Mouse (Mus musculus) hindbrain, postnatal 0 days (tissue): ENCODE data around the gene Fgf23. TPM values are rescaled to one million over a fixed set of nuclear protein-coding genes. Genes with fewer than 3 reads are reported as not detected.

Source experiments
- ATAC-seq: fragments of 200-750 bp; cut with Nextera tagmentation; 2 replicates; pipeline ENCODE4 v1.8.0; 2017; ENCODE audit warnings: mild to moderate bottlenecking, moderate TSS enrichment, moderate library complexity
- DNase-seq: peaks from one replicate; pipeline ENCODE4 v3.0.0-alpha.2; 2015; ENCODE audit warnings: low spot score
- H3K27ac ChIP-seq: fragments of 300-500 bp; sonication (generic); 2 replicates; pipeline ENCODE4 v1.5.1; 2014; ENCODE audit warnings: mild to moderate bottlenecking
- H3K27me3 ChIP-seq: fragments of 300-500 bp; sonication (generic); 2 replicates; pipeline ENCODE4 v1.6.1; 2014; ENCODE audit warnings: low read length, mixed read lengths; ENCODE audit not compliant: insufficient read depth
- H3K36me3 ChIP-seq: fragments of 300-500 bp; sonication (generic); 2 replicates; pipeline ENCODE4 v1.6.1; 2014; ENCODE audit warnings: low read length, mixed read lengths; ENCODE audit not compliant: insufficient read depth
- H3K4me1 ChIP-seq: fragments of 300-500 bp; sonication (generic); 2 replicates; pipeline ENCODE4 v1.6.1; 2014; ENCODE audit warnings: antibody characterized with exemption, low read length, mixed read lengths; ENCODE audit not compliant: insufficient read depth
- H3K4me2 ChIP-seq: fragments of 300-500 bp; sonication (generic); 2 replicates; pipeline ENCODE4 v1.6.1; 2014; ENCODE audit warnings: low read depth, mild to moderate bottlenecking, low read length, moderate library complexity, mixed read lengths
- H3K4me3 ChIP-seq: fragments of 300-500 bp; sonication (generic); 2 replicates; pipeline ENCODE4 v1.5.1; 2014; ENCODE audit warnings: low read length
- H3K9ac ChIP-seq: fragments of 300-500 bp; sonication (generic); replicated peaks from 2 replicates; pipeline ENCODE4 v1.6.1; 2014; ENCODE audit warnings: mild to moderate bottlenecking, low read length, moderate library complexity, mixed read lengths
- H3K9me3 ChIP-seq: fragments of 300-500 bp; sonication (generic); 2 replicates; pipeline ENCODE4 v1.6.1; 2016; ENCODE audit warnings: low read length, mixed read lengths
- CTCF ChIP-seq: IDR thresholded peaks from 2 replicates; pipeline ENCODE4 v1.5.1; 2016; ENCODE audit warnings: antibody characterized with exemption, control low read depth, low read depth
- WGBS: fragments of 180-500 bp; shearing (Covaris S2); extraction: QIAGEN DNeasy Blood & Tissue Kit; methylation state at CpG from one replicate; pipeline ENCODE4 v1.1.7; 2014; 5-methylcytosine and 5-hydroxymethylcytosine counted together
- polyA plus RNA-seq: library from polyadenylated mRNA; unstranded; fragments of >200 nt; fragmentation: Nextera tagmentation; extraction: Ambion mirVana; gene quantifications from 2 replicates; pipeline ENCODE4 v1.2.1, GENCODE M21; 2015
- total RNA-seq: library from RNA; depleted of rRNA; stranded (reverse); fragments of >200 nt; gene quantifications from 2 replicates; pipeline ENCODE4 v1.2.3, GENCODE M21; 2014

Fgf23 gene
- total and polyA plus RNA-seq, 2 experiments from 2014 or later, result 0.28 to 1.8 TPM

DNA sequence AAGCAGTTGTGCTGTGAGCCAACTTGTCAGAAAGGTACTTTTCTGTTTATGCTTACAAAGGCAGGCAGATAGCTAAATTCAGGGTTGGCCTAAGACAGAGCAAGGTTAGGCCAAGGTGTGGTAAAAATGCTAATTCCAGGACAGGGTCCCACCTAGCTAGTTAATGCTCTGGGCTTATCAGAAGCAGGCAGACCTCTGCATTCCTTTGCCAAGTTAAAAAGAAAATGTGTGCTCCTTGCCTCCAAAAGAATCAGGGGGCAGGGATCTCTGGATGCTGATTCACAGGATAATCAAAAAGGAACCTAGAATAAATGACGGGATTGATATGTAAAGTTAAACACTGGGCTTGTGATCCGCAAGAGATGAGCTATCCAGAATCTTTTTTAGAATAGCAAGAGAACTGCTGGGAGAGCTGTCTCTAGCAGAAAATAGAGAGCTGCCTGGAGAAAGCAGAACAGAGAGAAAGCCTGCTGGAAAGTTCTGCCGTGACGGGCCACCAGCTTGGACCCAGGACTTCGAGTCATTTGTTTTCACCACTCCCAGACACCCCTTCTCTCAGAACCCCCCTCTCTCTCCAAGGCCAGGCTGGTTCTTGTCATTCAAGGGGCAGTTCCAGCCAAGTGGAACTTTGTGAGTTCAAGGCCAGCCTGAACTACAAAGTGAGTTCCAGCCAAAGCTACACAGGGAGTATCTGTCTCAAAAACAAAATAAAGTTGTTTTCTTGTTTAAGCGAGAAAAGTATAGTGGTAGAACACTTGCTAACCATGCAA is 31.0 kb downstream of the Fgf23 start:
- H3K36me3 ChIP-seq, result peaks cover 8% of the 10 kb centered on the region; the same call in 1 of the 2 replicates
- H3K9ac ChIP-seq, result no peak overlapping the region
- H3K4me2 ChIP-seq, result no peak overlapping the region
- no peak for TF ChIP-seq CTCF
- H3K27me3 ChIP-seq, result no peaks in the 10 kb centered on the region
- no peak overlapping the region for H3K27ac ChIP-seq
- 94% methylated on average over 6 of the region's 6 CpGs for WGBS
- no peaks in the 10 kb centered on the region for H3K9me3 ChIP-seq
- peaks cover 5% of the 10 kb centered on the region; the same call in 1 of the 2 replicates for H3K4me1 ChIP-seq
- DNase-seq (no peak), ATAC-seq (no peak)
- no peak overlapping the region for H3K4me3 ChIP-seq

DNA sequence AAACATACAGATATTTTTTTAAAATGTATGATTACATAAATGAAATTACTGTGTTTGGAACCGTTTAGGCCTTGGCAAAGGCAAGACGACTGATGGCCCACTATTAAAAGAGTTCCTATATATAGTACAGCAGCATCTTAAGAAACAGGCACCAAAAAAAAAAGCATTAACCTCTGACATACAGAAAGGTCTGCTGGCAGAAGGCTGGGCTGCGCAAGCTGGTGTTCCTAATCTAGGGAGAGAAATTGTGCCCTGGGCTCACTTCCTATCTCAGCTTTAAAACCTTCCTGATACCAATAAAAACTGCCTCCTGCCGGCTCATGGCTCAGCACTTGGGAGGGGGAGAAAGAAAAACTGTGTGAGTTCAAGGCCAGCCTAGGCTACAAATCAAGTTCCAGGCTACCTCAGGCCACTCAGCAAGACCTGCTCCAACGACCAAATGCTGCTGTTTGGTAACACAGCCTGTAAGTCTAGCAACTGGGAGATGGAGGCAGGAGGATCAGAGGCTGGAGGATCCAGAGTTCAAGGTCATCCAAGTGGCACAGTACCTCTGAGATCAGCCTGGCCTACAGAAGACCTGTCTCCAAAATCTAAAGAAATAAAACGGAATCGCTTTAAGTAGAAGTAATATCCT is 31.8 kb downstream of the Fgf23 start:
- no peak overlapping the region for H3K9ac ChIP-seq
- H3K27me3 ChIP-seq, result no peaks in the 10 kb centered on the region
- WGBS, result 88% methylated on average over 7 of the region's 7 CpGs
- peaks cover 7% of the 10 kb centered on the region; the same call in 1 of the 2 replicates for H3K4me1 ChIP-seq
- ATAC-seq (no peak), DNase-seq (no peak)
- H3K4me3 ChIP-seq, result no peak overlapping the region
- no peak for TF ChIP-seq CTCF
- H3K36me3 ChIP-seq, result peaks cover 8% of the 10 kb centered on the region; the same call in 1 of the 2 replicates
- no peaks in the 10 kb centered on the region for H3K9me3 ChIP-seq
- H3K4me2 ChIP-seq, result no peak overlapping the region
- H3K27ac ChIP-seq, result no peak overlapping the region

DNA sequence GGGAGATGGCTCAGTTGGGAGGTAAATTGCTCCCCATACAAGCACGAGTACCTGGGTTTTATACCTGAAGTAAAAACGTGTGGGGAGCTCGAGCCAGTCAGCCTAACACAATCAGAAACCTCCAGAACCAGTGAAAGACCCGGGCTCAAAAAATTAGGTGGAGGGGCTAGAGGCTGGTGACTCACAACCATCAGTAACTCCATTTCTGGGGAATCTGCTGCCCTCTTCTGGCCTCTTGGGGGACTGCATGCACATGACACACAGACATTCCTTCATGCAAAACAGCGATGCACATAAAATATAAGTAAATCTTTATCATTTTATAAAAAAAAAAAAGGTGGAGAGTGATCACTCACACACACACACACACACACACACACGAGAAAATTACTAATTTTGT is 32.4 kb downstream of the Fgf23 start:
- Histone ChIP-seq H3K27me3 (no peaks in the 10 kb centered on the region), H3K27ac (no peak overlapping the region), H3K9me3 (no peaks in the 10 kb centered on the region), H3K9ac (no peak overlapping the region), H3K36me3 (peaks cover 8% of the 10 kb centered on the region; the same call in 1 of the 2 replicates), H3K4me3 (no peak overlapping the region), H3K4me2 (no peak overlapping the region), H3K4me1 (peaks cover 7% of the 10 kb centered on the region; the same call in 1 of the 2 replicates)
- ATAC-seq (no peak), DNase-seq (peak; percentile 63)
- WGBS, result 65% methylated on average over 6 of the region's 6 CpGs
- TF ChIP-seq CTCF, result peak; percentile 76

DNA sequence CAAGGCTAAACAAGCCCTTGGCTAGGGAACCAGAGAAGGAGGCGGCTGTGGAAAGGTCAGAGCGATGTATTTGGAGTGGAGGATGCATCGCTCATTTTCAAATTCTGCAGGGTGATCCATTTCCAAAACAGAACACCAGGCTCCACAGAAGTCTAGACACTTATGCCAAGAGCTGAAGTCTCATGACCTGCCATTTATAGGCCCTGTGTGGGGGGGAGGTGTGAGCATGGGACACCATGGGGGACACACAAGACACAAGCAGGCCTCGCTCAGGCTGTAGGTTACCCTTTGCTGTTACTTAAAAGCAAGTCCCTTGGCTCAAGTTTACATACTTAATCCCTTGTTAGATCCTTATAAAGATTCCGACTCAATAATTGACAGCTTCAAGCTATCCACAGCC is 33.5 kb downstream of the Fgf23 start:
- H3K36me3 ChIP-seq, result 0 out of 2 replicates have a peak, but pooled peaks cover under 1% of the 10 kb centered on the region
- no peak for ATAC-seq
- H3K27ac ChIP-seq, result no peak overlapping the region
- DNase-seq, result no peak
- H3K27me3 ChIP-seq, result no peaks in the 10 kb centered on the region
- H3K4me3 ChIP-seq, result no peak overlapping the region
- H3K4me1 ChIP-seq, result peaks cover 7% of the 10 kb centered on the region; the same call in 1 of the 2 replicates
- TF ChIP-seq CTCF, result no peak
- H3K4me2 ChIP-seq, result no peak overlapping the region
- WGBS, result 87% methylated on average over 5 of the region's 5 CpGs
- H3K9me3 ChIP-seq, result no peaks in the 10 kb centered on the region
- H3K9ac ChIP-seq, result no peak overlapping the region

DNA sequence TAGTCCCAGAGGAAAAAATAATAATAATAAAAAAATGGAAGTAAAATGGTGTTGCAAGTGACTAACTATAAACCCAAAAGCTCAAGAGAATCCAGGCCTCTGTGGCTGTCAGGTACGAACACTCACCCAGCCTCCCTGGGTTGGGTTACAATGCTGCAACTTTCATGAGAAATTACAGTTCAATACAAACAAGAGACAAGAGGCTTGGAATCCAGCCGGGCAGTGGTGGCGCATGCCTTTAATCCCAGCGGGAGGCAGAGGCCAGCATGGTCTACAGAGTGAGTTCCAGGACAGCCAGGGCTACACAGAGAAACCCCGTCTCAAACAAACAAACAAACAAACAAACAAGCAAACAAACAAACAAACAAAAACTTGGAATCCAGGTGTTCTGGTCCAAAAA is 34.0 kb downstream of the Fgf23 start:
- H3K9me3 ChIP-seq, result no peaks in the 10 kb centered on the region
- peaks cover 7% of the 10 kb centered on the region; the same call in 1 of the 2 replicates for H3K4me1 ChIP-seq
- no peaks in the 10 kb centered on the region for H3K36me3 ChIP-seq
- 40% methylated on average over 5 of the region's 5 CpGs for whole genome bisulfite sequencing
- no peak overlapping the region for H3K27ac ChIP-seq
- no peak for TF ChIP-seq CTCF
- no peak overlapping the region for H3K4me2 ChIP-seq
- ATAC-seq (no peak), DNase-seq (no peak)
- H3K9ac ChIP-seq, result no peak overlapping the region
- no peaks in the 10 kb centered on the region for H3K27me3 ChIP-seq
- H3K4me3 ChIP-seq, result no peak overlapping the region

DNA sequence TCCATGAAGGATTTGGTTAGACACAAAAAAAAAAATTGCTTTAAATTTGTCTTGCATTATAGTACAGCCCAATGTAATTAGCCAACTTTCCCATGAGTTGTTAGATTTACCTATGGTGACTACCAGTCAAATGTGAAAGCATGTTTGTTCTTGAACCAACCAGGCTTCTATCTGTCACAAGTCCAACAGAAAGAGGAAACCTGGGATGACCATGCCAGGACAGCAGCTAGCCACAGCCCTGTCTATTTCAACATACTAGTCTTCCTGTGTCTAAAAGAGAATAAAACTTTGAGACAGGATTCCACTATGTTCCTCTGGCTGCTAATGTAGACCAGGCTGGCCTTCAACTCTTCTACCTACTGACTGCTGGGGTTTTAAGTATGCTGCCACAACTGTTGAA is 34.7 kb downstream of the Fgf23 start:
- no peak for TF ChIP-seq CTCF
- Histone ChIP-seq H3K4me2 (no peak overlapping the region), H3K4me3 (no peak overlapping the region), H3K27ac (no peak overlapping the region), H3K36me3 (no peaks in the 10 kb centered on the region), H3K27me3 (no peaks in the 10 kb centered on the region), H3K9ac (no peak overlapping the region), H3K4me1 (peaks cover 7% of the 10 kb centered on the region; the same call in 1 of the 2 replicates), H3K9me3 (no peaks in the 10 kb centered on the region)
- no peak for DNase-seq
- ATAC-seq, result no peak
